Mouse (Mus musculus) mesoderm, embryonic 11.5 days (tissue): ENCODE results near the gene Agap1.

Source experiments
- DNase-seq: peaks from one replicate; pipeline ENCODE4 v3.0.0-alpha.2; 2012; ENCODE audit warnings: low read depth, low spot score

Agap1 gene

DNA sequence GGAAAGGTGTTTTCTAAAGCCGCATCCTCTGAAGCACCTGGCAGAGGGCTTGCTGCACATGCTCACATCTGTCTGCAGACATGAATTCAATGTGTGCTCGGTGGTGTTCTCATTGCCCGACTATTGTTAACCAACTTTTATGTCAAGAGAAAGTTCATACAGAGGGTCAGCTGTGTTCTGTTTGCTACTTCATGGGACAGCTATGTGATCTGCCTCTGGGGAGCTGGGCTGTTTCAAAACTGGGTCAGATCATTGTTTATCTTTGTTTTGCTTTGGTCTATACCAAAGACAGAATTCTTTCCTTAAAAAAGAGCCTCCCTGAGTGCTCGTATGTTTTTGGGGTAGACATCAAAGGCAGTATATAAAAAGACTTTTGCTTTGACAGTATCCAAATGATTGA is 89.5 kb downstream of the Agap1 start:
- no peak for DNase-seq

GRCm38 (mm10) chr1:89545099-89545498 is 90.5 kb downstream of the Agap1 start:
- no peak for DNase-seq

- peak; percentile 46 for DNase-seq
These were observed 93.2 kb downstream of the Agap1 start for GRCm38 (mm10) chr1:89547525-89548504.

DNA sequence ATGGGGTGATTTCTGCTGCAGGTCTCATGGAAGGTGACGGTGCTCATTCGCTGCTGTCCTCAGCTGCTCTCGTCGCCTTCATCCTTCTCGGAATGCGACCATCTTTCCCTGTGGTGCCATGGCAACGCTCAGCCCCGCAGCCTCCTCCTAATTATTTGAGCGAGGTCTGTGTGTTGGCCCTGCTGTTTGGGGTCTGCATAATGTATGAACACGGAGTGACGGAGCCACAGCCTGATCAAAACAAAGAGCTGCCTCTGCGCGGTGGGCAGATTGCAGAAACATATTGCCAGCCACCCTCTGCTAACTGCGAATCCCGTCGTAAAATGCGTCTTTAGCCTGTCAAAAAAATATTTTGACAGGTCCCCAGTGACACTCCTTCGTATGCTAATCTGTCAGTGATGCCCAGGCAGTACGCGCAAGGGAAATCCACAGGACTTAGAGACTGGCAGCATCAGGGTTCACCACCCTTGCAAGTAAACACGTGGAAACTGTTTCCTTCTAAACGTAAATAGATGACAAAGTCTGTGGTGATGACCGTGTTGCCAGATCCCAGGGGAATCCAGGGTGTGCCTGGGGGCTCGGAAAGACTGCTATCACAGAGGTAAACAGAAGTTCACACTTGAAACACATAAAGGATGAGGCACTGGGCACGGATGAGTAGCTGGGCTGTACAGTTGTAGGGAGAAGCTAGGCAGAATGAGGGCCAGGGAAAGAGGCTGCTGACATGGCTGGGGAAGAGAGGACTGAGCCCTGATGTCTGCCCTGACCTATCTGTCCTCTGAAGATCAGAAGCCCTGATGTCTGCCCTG is 95.7 kb downstream of the Agap1 start:
- peak; percentile 83 for DNase-seq

DNA sequence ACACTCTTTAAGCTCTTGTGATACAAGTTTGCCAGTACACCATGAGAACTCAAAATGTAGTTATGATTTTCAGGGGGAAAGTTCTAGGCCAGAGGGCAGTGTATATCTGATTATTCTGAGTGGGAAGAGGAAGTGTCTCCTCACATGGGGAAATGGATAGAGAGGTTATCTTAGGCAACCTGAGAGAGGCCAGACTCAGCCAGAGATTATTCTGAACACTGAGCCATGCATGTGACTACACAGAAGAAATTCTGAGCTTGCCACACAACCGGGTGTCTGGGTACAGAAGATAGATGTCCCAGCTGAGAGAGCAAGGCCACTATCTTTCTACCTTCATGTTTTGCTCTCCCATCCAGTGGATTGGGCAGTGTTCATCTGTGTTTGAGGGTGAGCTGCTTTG is 97.9 kb downstream of the Agap1 start:
- no peak for DNase-seq

DNA sequence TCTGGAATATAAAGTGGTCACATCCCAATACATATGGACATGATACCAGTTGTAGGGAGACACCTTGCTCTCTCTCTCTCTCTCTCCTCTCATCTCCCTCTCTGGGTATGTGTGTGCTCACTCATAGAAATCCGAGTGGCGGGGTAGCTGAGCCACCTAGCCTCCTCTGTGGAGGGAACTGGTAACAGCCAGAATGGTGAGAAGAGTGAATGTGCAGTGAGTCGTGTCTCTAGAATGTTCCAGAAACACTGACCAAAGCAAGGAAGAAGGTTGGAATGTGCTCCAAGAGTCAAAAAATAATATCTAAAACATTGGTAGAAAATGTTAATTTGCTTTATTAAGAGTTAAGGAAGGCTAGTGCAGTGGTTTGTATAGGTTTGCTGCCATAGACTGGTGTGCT is 99.2 kb downstream of the Agap1 start:
- DNase-seq, result no peak

DNA sequence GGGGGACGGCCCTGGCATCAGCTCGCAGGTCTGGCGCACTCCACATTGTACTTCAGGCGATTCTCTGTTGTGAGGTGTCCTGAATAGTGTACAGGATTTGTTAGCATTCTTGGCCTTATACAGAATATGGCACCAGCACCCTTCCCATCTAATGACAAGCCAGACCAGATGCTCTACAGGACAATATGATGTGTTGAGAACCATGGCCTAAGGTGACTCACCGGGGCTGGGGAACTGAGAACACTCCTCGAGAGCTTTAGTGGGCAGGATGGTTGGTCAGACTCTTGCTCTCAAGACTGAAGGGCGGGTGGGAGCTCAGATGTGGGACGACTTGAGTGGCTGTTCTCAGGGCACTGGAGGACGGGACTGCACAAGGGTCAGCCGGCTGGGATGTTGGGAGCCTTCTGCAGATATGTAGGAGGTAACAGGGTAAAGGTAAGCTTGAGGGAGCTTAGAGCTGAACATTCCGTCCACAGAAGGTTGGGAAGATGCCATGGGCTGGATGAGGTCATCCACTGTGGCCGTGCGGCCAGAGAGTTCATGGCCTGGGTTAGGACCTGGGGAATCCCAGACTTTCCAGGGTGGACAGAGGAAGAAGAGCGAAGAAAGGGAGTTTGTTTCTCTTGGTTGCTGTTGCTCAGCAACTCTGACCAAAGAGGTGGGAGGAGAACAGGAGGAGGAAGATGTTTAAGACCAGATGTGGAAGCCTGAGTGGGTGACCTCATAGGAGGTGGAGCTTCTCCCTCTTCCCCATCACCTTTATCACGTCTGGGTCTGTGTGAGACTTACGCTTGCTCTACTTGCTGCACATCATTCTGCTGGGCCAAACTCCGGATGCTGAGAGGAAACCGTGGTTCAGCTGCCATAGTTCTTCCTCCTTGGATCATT is 100.6 kb downstream of the Agap1 start:
- DNase-seq, result no peak

DNA sequence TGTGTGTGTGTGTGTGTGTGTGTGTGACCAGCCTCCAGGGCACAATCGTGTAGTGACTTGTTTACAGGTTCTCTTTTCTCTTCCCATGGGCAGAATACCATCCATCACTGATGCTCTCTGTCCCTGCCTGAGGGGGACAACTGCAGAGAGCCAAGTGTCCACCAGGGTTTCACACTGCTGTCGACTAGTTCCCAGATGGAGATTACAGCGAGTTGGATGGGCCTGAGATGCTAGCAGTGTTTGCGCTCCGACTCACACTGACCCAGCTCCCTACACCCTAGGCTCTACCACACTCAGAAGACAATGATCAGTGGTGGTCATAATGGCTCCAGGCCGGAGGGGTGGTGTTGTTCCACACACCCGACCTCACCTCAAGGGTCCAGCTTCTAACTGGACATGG is 101.4 kb downstream of the Agap1 start:
- no peak for DNase-seq

DNA sequence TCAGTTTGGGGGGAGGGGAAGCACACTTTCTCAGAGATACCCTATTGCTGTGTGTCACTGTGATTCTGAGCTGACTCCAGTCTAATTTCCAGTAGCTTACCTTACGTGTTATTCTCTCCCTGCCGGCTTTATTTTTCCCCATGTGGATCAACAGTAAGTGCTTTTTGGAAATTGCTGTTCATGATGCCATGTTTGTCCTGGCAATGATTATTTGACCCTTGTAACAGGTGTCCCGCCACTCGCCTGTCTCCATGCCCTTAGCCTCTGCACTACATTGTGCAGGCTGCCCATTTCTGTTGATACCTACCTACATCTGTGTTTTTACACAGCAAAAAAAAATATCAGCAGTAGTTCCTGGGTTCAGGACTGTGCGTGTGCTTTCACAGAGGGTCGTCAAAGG is 102.8 kb downstream of the Agap1 start:
- no peak for DNase-seq

- DNase-seq, result no peak
These were observed 103.5 kb downstream of the Agap1 start for GRCm38 (mm10) chr1:89558080-89558479.

DNA sequence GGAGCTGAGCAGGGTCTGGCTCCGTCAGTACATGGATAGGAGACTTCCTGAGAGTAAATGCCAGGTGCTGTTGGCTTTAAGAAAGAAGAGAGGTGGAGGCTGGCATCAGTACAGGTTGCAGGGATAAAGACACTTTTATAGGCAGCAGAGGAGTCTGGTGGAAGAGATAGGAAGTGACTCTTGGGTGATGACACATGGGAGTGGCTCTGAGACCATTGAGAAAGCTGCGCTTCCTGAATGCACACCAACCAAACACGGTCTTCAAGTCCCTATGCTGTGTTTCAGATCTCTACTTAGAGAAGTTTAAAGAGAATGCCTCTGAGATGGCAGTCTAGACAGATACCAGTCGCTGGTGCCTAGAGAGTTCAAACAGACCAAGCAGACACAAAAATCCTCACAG is 108.8 kb downstream of the Agap1 start:
- no peak for DNase-seq

DNA sequence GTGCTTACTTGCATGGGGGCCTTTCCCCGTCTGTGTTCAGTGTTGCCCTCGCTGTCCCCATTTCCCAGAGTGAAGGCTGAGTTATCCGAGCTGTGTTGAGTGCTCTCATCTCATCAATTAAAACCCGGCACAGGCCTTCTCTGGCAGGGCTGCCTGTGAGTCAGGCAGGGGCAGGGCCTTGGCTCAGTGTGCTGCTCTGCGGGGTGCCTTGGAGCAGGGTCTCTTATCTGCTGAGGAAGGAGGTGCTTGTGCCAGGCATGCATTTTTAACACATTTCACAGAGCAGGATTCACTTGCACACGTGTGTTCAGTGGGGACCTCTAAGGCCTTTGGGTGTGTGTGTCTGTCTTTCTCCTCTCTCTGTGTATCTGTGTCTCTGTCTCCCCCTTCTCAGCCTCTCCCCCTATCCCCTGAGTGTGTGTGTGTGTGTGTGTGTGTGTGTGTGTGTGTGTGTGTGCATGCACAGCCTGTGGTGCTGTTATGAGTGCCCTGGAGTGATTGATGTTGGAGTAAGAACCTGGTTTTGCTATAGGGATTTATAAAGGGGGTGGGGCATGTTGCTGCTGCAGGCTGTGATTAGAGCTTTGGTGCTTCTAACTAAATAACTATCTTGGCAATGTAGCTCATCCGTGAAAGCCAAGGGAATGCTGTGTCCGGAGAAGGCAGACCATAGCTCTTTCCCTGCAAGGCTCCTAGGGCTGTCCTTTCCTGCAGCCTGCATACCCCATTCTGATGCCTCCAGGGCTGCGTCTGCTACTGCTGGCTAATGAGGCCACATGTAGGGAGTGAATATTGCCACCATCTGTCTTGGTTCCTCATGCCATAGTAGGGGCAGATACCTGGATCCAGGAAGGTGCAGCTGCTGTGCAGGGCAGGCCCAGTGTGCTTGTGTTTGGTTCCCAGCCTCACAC is 112.2 kb downstream of the Agap1 start:
- no peak for DNase-seq

GRCm38 (mm10) chr1:89568546-89569405 is 114.2 kb downstream of the Agap1 start:
- DNase-seq, result no peak

- DNase-seq, result no peak
These were observed 116.1 kb downstream of the Agap1 start for GRCm38 (mm10) chr1:89570522-89571299.

GRCm38 (mm10) chr1:89573486-89573885 is 118.9 kb downstream of the Agap1 start:
- DNase-seq, result no peak

GRCm38 (mm10) chr1:89574941-89575890 is 120.6 kb downstream of the Agap1 start:
- DNase-seq, result no peak

GRCm38 (mm10) chr1:89576174-89576890 is 121.7 kb downstream of the Agap1 start:
- no peak for DNase-seq
